Mouse (Mus musculus): ENCODE measurements at regions not wholly inside any gene's neighbourhood (a gene's known extent, or its start where the extent isn't known, plus 50 kb on each side); places are given as distances from the start of the nearest gene placed in this dataset.

DNA sequence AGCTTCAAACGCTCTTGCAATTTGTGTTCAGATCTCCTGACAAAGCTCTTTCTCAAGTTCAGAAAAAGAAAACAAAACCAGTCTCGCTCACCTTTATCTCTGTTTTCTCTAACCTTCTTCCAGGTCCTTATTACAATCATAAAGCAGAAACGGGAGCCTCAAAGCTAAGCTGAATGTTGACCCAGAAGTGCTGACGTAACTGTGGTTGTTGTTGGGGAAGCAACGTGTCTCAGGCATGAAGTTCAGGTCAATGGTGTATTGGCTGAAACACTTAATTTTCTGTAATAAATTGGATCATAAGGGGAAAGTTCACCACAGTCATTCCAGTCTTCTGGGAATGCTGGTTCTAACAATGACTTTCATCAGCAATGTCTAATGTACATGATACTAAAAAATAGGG, 586.7 kb downstream of the Ofcc1 start:
- no peak for DNase-seq (ENCODE audit: low read depth)

- no peak for DNase-seq (ENCODE audit: low read depth)
Measured at GRCm38 (mm10) chr13:39774111-39774510, 587.1 kb downstream of the Ofcc1 start.

- no peak for DNase-seq (ENCODE audit: low read depth)
Measured at GRCm38 (mm10) chr13:39769228-39769627, 592.0 kb downstream of the Ofcc1 start.

DNA sequence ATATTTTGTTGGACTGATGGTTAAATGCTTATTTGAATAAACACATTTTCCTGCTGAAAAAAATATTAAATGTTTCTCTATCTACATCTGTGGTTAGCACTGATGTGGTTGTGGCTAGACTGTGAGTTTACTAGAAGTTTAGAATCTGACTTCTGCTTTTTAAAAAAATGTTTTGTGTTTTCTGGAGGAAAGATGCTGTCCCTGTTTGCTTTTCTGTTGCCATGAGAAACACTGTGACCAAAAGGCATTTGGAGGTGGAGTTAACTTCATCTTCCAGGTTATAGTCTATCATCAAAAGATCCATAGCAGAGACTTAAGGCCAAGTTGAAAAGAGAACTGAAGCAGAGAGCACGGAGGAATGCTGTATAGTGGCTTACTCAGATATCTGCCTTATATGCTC, 594.4 kb downstream of the Ofcc1 start:
- no peak for DNase-seq (ENCODE audit: low read depth)

Data from gonadal fat pad, adult 2 months (tissue).